Mouse (Mus musculus): Measurements from ENCODE around the gene Nkain4.

- no peak for TF ChIP-seq CTCF (IDR thresholded peaks at IDR 0.05; ENCODE audit: insufficient read depth, low read length)
- TF ChIP-seq POLR2A (IDR thresholded peaks at IDR 0.05; ENCODE audit: borderline replicate concordance, extremely low read depth, low read depth, low read length) = no peak
Measured at GRCm38 (mm10) chr2:180915886-180916433, 38.5 kb downstream of the Nkain4 start.
